Mouse (Mus musculus) embryonic facial prominence, embryonic 14.5 days (tissue): ENCODE measurements around the gene Top1. TPM values are rescaled to one million over a fixed set of nuclear protein-coding genes. Genes with fewer than 3 reads are reported as not detected.

ENCODE experiments used
- ATAC-seq: fragments of 200-750 bp; cut with Nextera tagmentation; 2 replicates; pipeline ENCODE4 v1.8.0; 2017; ENCODE audit warnings: low read depth, moderate number of reproducible peaks, moderate TSS enrichment
- DNase-seq: peaks from one replicate; pipeline ENCODE4 v3.0.0-alpha.2; 2015; ENCODE audit warnings: low spot score
- H3K27ac ChIP-seq: fragments of 300-500 bp; sonication (generic); replicated peaks from 2 replicates; pipeline ENCODE4 v1.5.1; 2014; ENCODE audit warnings: low read depth, mild to moderate bottlenecking, low read length, moderate library complexity
- H3K27me3 ChIP-seq: fragments of 300-500 bp; sonication (generic); replicated peaks from 2 replicates; pipeline ENCODE4 v1.6.1; 2014; ENCODE audit warnings: low read length; ENCODE audit not compliant: control insufficient read depth, insufficient read depth
- H3K36me3 ChIP-seq: fragments of 300-500 bp; sonication (generic); 2 replicates; pipeline ENCODE4 v1.6.1; 2014; ENCODE audit warnings: low read length, mixed read lengths; ENCODE audit not compliant: control insufficient read depth, insufficient read depth
- H3K4me1 ChIP-seq: fragments of 300-500 bp; sonication (generic); 2 replicates; pipeline ENCODE4 v1.6.1; 2014; ENCODE audit warnings: antibody characterized with exemption, low read length; ENCODE audit not compliant: control insufficient read depth, insufficient read depth
- H3K4me2 ChIP-seq: fragments of 300-500 bp; sonication (generic); 2 replicates; pipeline ENCODE4 v1.6.1; 2014; ENCODE audit warnings: low read depth, mild to moderate bottlenecking, low read length, moderate library complexity, mixed read lengths
- H3K4me3 ChIP-seq: fragments of 300-500 bp; sonication (generic); 2 replicates; pipeline ENCODE4 v1.5.1; 2014; ENCODE audit warnings: low read depth, mild to moderate bottlenecking, low read length
- H3K9ac ChIP-seq: fragments of 300-500 bp; sonication (generic); 2 replicates; pipeline ENCODE4 v1.6.1; 2014; ENCODE audit warnings: low read depth, mild to moderate bottlenecking, low read length, moderate library complexity, mixed read lengths
- H3K9me3 ChIP-seq: fragments of 300-500 bp; sonication (generic); 2 replicates; pipeline ENCODE4 v1.6.1; 2016; ENCODE audit warnings: low read length; ENCODE audit not compliant: control insufficient read depth
- WGBS: fragments of 180-500 bp; shearing (Covaris S2); extraction: QIAGEN DNeasy Blood & Tissue Kit; methylation state at CpG from one replicate; pipeline ENCODE4 v1.1.7; 2014; 5-methylcytosine and 5-hydroxymethylcytosine counted together
- polyA plus RNA-seq: library from polyadenylated mRNA; unstranded; fragments of >200 nt; fragmentation: Nextera tagmentation; extraction: Ambion mirVana; gene quantifications from 2 replicates; pipeline ENCODE4 v1.2.1, GENCODE M21; 2014

Top1 gene
- polyA plus RNA-seq, 1 experiment from 2014 or later: 64.0 TPM

GRCm38 (mm10) chr2:160739647-160740356, 94.1 kb downstream of the Top1 start:
- Histone ChIP-seq H3K4me2 (no peak overlapping the region), H3K27ac (0 out of 2 replicates have a peak overlapping the region, but pooled peaks have one; percentile 10), H3K36me3 (peaks cover 56% of the 10 kb centered on the region), H3K9ac (no peak overlapping the region), H3K9me3 (no peaks in the 10 kb centered on the region), H3K27me3 (no peaks in the 10 kb centered on the region), H3K4me3 (no peak overlapping the region), H3K4me1 (peaks cover 23% of the 10 kb centered on the region)
- 59% methylated on average over 2 of the region's 2 CpGs for WGBS
- no peak for ATAC-seq
- no peak for DNase-seq

GRCm38 (mm10) chr2:160740521-160741156, 95.0 kb downstream of the Top1 start:
- DNase-seq (no peak), ATAC-seq (no peak)
- Histone ChIP-seq H3K4me2 (no peak overlapping the region), H3K4me1 (peaks cover 24% of the 10 kb centered on the region), H3K27ac (peak overlapping the region; percentile 66), H3K27me3 (no peaks in the 10 kb centered on the region), H3K9me3 (no peaks in the 10 kb centered on the region), H3K36me3 (peaks cover 48% of the 10 kb centered on the region), H3K9ac (no peak overlapping the region), H3K4me3 (no peak overlapping the region)
- WGBS: 49% methylated on average over 11 of the region's 11 CpGs

- Histone ChIP-seq H3K9ac (no peak overlapping the region), H3K4me3 (no peak overlapping the region), H3K9me3 (no peaks in the 10 kb centered on the region), H3K4me1 (peaks cover 26% of the 10 kb centered on the region), H3K4me2 (no peak overlapping the region), H3K36me3 (peaks cover 39% of the 10 kb centered on the region), H3K27me3 (no peaks in the 10 kb centered on the region), H3K27ac (0 out of 2 replicates have a peak overlapping the region, but pooled peaks have one; percentile 23)
- ATAC-seq (no peak), DNase-seq (no peak)
- 61% methylated on average over 3 of the region's 3 CpGs for WGBS
These were observed 95.9 kb downstream of the Top1 start for GRCm38 (mm10) chr2:160741580-160741979.

GRCm38 (mm10) chr2:160742161-160742609, 96.5 kb downstream of the Top1 start:
- 39% methylated on average over 1 of the region's 1 CpGs for WGBS
- no peak for ATAC-seq
- no peak overlapping the region for H3K9ac ChIP-seq

GRCm38 (mm10) chr2:160744040-160744822, 98.5 kb downstream of the Top1 start:
- H3K4me2 ChIP-seq: no peak overlapping the region
- H3K4me3 ChIP-seq: no peak overlapping the region
- H3K36me3 ChIP-seq: peaks cover 55% of the 10 kb centered on the region
- 84% methylated on average over 7 of the region's 7 CpGs for WGBS
- peaks cover 24% of the 10 kb centered on the region for H3K4me1 ChIP-seq
- 0 out of 2 replicates have a peak, but pooled peaks have one; percentile 20 for ATAC-seq
- H3K27ac ChIP-seq: no peak overlapping the region
- no peaks in the 10 kb centered on the region for H3K9me3 ChIP-seq
- H3K27me3 ChIP-seq: no peaks in the 10 kb centered on the region
- DNase-seq: no peak
- H3K9ac ChIP-seq: no peak overlapping the region

More at GRCm38 (mm10) chr2:160742161-160742609, 96.5 kb downstream of the Top1 start:
- H3K27me3 ChIP-seq: no peaks in the 10 kb centered on the region
- no peak for DNase-seq
- H3K36me3 ChIP-seq: peaks cover 39% of the 10 kb centered on the region
- peaks cover 26% of the 10 kb centered on the region for H3K4me1 ChIP-seq
- no peaks in the 10 kb centered on the region for H3K9me3 ChIP-seq
- no peak overlapping the region for H3K4me2 ChIP-seq
- no peak overlapping the region for H3K4me3 ChIP-seq
- 0 out of 2 replicates have a peak overlapping the region, but pooled peaks have one; percentile 23 for H3K27ac ChIP-seq

- WGBS: 83% methylated on average over 5 of the region's 5 CpGs
- DNase-seq (no peak), ATAC-seq (no peak)
- H3K4me1 ChIP-seq: peaks cover 19% of the 10 kb centered on the region
- H3K4me2 ChIP-seq: no peak overlapping the region
- H3K4me3 ChIP-seq: no peak overlapping the region
- peaks cover 60% of the 10 kb centered on the region for H3K36me3 ChIP-seq
- H3K9ac ChIP-seq: no peak overlapping the region
- no peaks in the 10 kb centered on the region for H3K27me3 ChIP-seq
- H3K27ac ChIP-seq: no peak overlapping the region
- no peaks in the 10 kb centered on the region for H3K9me3 ChIP-seq
These were observed 99.1 kb downstream of the Top1 start for GRCm38 (mm10) chr2:160744823-160745210.

- no peak for ATAC-seq
- H3K9me3 ChIP-seq: no peaks in the 10 kb centered on the region
- peaks cover 13% of the 10 kb centered on the region for H3K4me1 ChIP-seq
- peaks cover 66% of the 10 kb centered on the region for H3K36me3 ChIP-seq
- no peaks in the 10 kb centered on the region for H3K27me3 ChIP-seq
- no peak for DNase-seq
- WGBS: 88% methylated on average over 1 of the region's 1 CpGs
- no peak overlapping the region for H3K4me2 ChIP-seq
- no peak overlapping the region for H3K27ac ChIP-seq
- no peak overlapping the region for H3K9ac ChIP-seq
- H3K4me3 ChIP-seq: no peak overlapping the region
These were observed 99.8 kb downstream of the Top1 start for GRCm38 (mm10) chr2:160745497-160745896.

GRCm38 (mm10) chr2:160746637-160747036, 100.9 kb downstream of the Top1 start:
- Histone ChIP-seq H3K4me3 (no peak overlapping the region), H3K9ac (no peak overlapping the region), H3K4me2 (no peak overlapping the region), H3K27ac (peak overlapping the region; percentile 30; the same call in 1 of the 2 replicates), H3K27me3 (no peaks in the 10 kb centered on the region), H3K4me1 (peaks cover 8% of the 10 kb centered on the region; the same call in 1 of the 2 replicates), H3K9me3 (no peaks in the 10 kb centered on the region), H3K36me3 (peaks cover 67% of the 10 kb centered on the region)
- WGBS: 93% methylated on average over 5 of the region's 5 CpGs
- no peak for DNase-seq
- no peak for ATAC-seq
